Mouse (Mus musculus) embryo, embryonic 11 days (tissue): ENCODE data around the gene Nrp1.
A peak's percentile ranks its signal among the peaks of the same experiment; 100 is the strongest.

ENCODE experiments used
- DNase-seq: peaks from one replicate; pipeline ENCODE4 v3.0.0-alpha.2; 2015

Nrp1 gene

GRCm38 (mm10) chr8:128424626-128425333 lies 66.4 kb downstream of the Nrp1 start:
- DNase-seq, result peak; percentile 68

GRCm38 (mm10) chr8:128427071-128427470 lies 68.7 kb downstream of the Nrp1 start:
- DNase-seq, result no peak

- DNase-seq, result no peak
Observed at GRCm38 (mm10) chr8:128428971-128429370, 70.6 kb downstream of the Nrp1 start.

GRCm38 (mm10) chr8:128431082-128431481 lies 72.7 kb downstream of the Nrp1 start:
- DNase-seq, result no peak

- no peak for DNase-seq
Observed at GRCm38 (mm10) chr8:128435749-128436148, 77.3 kb downstream of the Nrp1 start.

GRCm38 (mm10) chr8:128437156-128437825 lies 78.9 kb downstream of the Nrp1 start:
- no peak for DNase-seq

GRCm38 (mm10) chr8:128441407-128441806 lies 83.0 kb downstream of the Nrp1 start:
- DNase-seq, result no peak

- no peak for DNase-seq
Observed at GRCm38 (mm10) chr8:128445596-128445995, 87.2 kb downstream of the Nrp1 start.

- no peak for DNase-seq
Observed at GRCm38 (mm10) chr8:128446636-128447035, 88.2 kb downstream of the Nrp1 start.

- DNase-seq, result no peak
Observed at GRCm38 (mm10) chr8:128447320-128447719, 88.9 kb downstream of the Nrp1 start.

GRCm38 (mm10) chr8:128450390-128451032 lies 92.1 kb downstream of the Nrp1 start:
- DNase-seq, result peak; percentile 27

GRCm38 (mm10) chr8:128451121-128451520 lies 92.7 kb downstream of the Nrp1 start:
- DNase-seq, result no peak

GRCm38 (mm10) chr8:128453471-128453870 lies 95.1 kb downstream of the Nrp1 start:
- DNase-seq, result no peak

GRCm38 (mm10) chr8:128454026-128454425 lies 95.6 kb downstream of the Nrp1 start:
- no peak for DNase-seq

GRCm38 (mm10) chr8:128457277-128457676 lies 98.9 kb downstream of the Nrp1 start:
- no peak for DNase-seq

- DNase-seq, result no peak
Observed at GRCm38 (mm10) chr8:128459704-128460103, 101.3 kb downstream of the Nrp1 start.

GRCm38 (mm10) chr8:128461716-128462115 lies 103.3 kb downstream of the Nrp1 start:
- DNase-seq, result no peak

- no peak for DNase-seq
Observed at GRCm38 (mm10) chr8:128463162-128463561, 104.8 kb downstream of the Nrp1 start.

- DNase-seq, result no peak
Observed at GRCm38 (mm10) chr8:128464056-128464623, 105.7 kb downstream of the Nrp1 start.

- DNase-seq, result no peak
Observed at GRCm38 (mm10) chr8:128465553-128465952, 107.1 kb downstream of the Nrp1 start.

- no peak for DNase-seq
Observed at GRCm38 (mm10) chr8:128466681-128467430, 108.5 kb downstream of the Nrp1 start.

- DNase-seq, result no peak
Observed at GRCm38 (mm10) chr8:128470097-128470496, 111.7 kb downstream of the Nrp1 start.

GRCm38 (mm10) chr8:128471186-128471585 lies 112.8 kb downstream of the Nrp1 start:
- no peak for DNase-seq
